Comparison of ENCODE assay signal across 10 mouse cellular contexts in the genomic region with DNA sequence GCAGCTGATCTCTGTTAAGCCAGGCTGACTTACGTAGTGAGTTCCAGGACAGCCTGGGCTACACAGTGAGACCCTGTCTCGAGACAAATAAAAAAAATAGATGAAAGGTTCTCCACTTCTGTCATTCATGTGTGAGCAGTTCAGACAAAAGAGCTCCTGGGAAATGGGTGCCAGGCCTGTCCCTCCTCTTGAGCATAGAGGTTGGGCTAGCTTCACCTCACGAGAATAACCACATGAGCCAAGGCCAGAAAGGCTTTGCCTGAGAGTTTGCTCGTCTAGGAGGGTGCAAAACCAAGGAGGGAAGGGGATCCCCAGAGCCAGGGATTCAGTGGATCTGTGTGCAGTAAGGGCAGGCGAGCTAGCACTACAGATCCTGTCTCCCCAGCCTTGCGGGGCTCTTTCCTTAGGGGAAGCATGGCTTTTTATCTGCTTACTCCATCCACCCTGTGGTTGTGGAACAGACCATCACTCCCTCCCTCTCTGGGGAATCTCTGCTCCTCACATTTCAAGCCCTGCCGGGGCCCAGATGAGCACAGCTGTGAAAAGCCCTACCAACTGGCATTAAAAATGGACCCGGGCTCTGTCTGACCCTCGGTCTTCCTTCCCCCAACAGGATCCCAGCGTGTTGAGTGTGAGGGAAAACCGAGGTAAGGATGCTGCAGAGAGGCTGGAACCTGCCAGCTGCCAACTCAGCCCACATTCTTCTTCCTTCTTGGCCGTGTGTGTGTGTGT. TPM values are rescaled to one million over a fixed set of nuclear protein-coding genes. Genes with fewer than 3 reads are reported as not detected.
A peak's percentile ranks its signal among the peaks of the same experiment; 100 is the strongest.
DNase-seq lines count a peak whose midpoint lies in the region; ATAC-seq lines count a peak whose summit lies in the region.
"Had no signal": no experiment of that assay in that cellular context is flagged by ENCODE, and none has a peak within 500 bp of the region (broad histone marks: within the 10 kb centered on the region; RNA-seq: fewer than 3 reads in every experiment).

No protein-coding gene starts in this region.

- WGBS in heart, embryonic 13.5 days = 45% methylated on average over 12 of the region's 12 CpGs
- 52% methylated on average over 12 of the region's 12 CpGs for WGBS in midbrain, embryonic 13.5 days

- H3K27me3 ChIP-seq in heart, embryonic 13.5 days (replicated peaks) = no peaks in the 10 kb centered on the region
- H3K27me3 ChIP-seq in midbrain, embryonic 13.5 days = no peaks in the 10 kb centered on the region

- no peak overlapping the region for H3K4me3 ChIP-seq in heart, embryonic 13.5 days
- no peak overlapping the region for H3K4me3 ChIP-seq in midbrain, embryonic 13.5 days (replicated peaks)

- peaks cover 53% of the 10 kb centered on the region for H3K4me1 ChIP-seq in heart, embryonic 13.5 days
- H3K4me1 ChIP-seq in midbrain, embryonic 13.5 days (replicated peaks) = peaks cover 50% of the 10 kb centered on the region

- H3K36me3 ChIP-seq in heart, embryonic 13.5 days = peaks cover 76% of the 10 kb centered on the region
- peaks cover 63% of the 10 kb centered on the region for H3K36me3 ChIP-seq in midbrain, embryonic 13.5 days

- H3K9ac ChIP-seq in heart, embryonic 13.5 days = no peak overlapping the region
- no peak overlapping the region for H3K9ac ChIP-seq in midbrain, embryonic 13.5 days (replicated peaks)

- no peak overlapping the region for H3K4me2 ChIP-seq in heart, embryonic 13.5 days
- no peak overlapping the region for H3K4me2 ChIP-seq in midbrain, embryonic 13.5 days (replicated peaks)

- intact Hi-C loops in heart, postnatal 25 days (cut with DNase I) = no loop called here
- intact Hi-C loops in heart, postnatal 10 days (cut with DNase I) = no loop called here

- ATAC-seq in heart, embryonic 13.5 days (ENCODE audit: extremely low read depth, insufficient number of reproducible peaks, low FRiP score, low TSS enrichment) = no peak
- ATAC-seq in midbrain, embryonic 13.5 days = no peak

- DNase-seq in heart, postnatal 25 days (ENCODE audit: low spot score) = no peak
- peak; percentile 49 for DNase-seq in embryo, embryonic 10.5 days (ENCODE audit: low spot score)
- DNase-seq in heart, postnatal 10 days = peak; percentile 62 to 63
- no peak for DNase-seq in layer of hippocampus, postnatal 25 days (ENCODE audit: extremely low spot score in 1 of 2, low spot score in 1 of 2)
- DNase-seq in thymus, postnatal 0 days (ENCODE audit: low spot score) = no peak
- no peak for DNase-seq in MN1 (ENCODE audit: low spot score)
- DNase-seq: kidney, adult 11 months; thymus, postnatal 4 days had no signal

- peak overlapping the region; percentile 81 for H3K27ac ChIP-seq in heart, embryonic 13.5 days (replicated peaks)
- peak overlapping the region; percentile 92 for H3K27ac ChIP-seq in midbrain, embryonic 13.5 days

- H3K9me3 ChIP-seq in heart, embryonic 13.5 days = no peaks in the 10 kb centered on the region
- no peaks in the 10 kb centered on the region for H3K9me3 ChIP-seq in midbrain, embryonic 13.5 days

RNA-seq across cellular contexts. Expression of gene Pik3c2b, which starts 32.3 kb away (rescaled TPM):
- polyA plus RNA-seq in heart, embryonic 13.5 days (2015; fragmentation: Nextera tagmentation; extraction: Ambion mirVana) = 8.5 and 9.5 TPM in 2 replicates
- total RNA-seq in heart, postnatal 25 days (2021) = 10 to 100 TPM; 19.9 to 21.2 TPM
- 10 to 100 TPM; 26.1 to 36.5 TPM for total RNA-seq in heart, postnatal 10 days (2021)
- polyA plus RNA-seq in midbrain, embryonic 13.5 days (2015; fragmentation: Nextera tagmentation; extraction: Ambion mirVana) = 14.6 and 17.0 TPM in 2 replicates
- 10 to 100 TPM; 12.3 to 17.3 TPM for total RNA-seq in layer of hippocampus, postnatal 25 days (2021)
- 2.1 and 2.6 TPM in 2 replicates for polyA plus RNA-seq in thymus, postnatal 0 days (2015; fragmentation: Nextera tagmentation; extraction: Ambion mirVana)

RNA-seq across cellular contexts. Expression of gene Mdm4, which starts 47.4 kb away (rescaled TPM):
- polyA plus RNA-seq in heart, embryonic 13.5 days (2015; fragmentation: Nextera tagmentation; extraction: Ambion mirVana) = 19.2 and 23.4 TPM in 2 replicates
- 10 to 100 TPM; 25.0 to 29.0 TPM for total RNA-seq in heart, postnatal 25 days (2021)
- total RNA-seq in heart, postnatal 10 days (2021) = 10 to 100 TPM; 48.9 to 49.0 TPM
- polyA plus RNA-seq in midbrain, embryonic 13.5 days (2015; fragmentation: Nextera tagmentation; extraction: Ambion mirVana) = 42.3 and 46.1 TPM in 2 replicates
- total RNA-seq in layer of hippocampus, postnatal 25 days (2021) = 10 to 100 TPM; 65.5 to 91.1 TPM
- 32.9 and 36.9 TPM in 2 replicates for polyA plus RNA-seq in thymus, postnatal 0 days (2015; fragmentation: Nextera tagmentation; extraction: Ambion mirVana)

RNA-seq across cellular contexts. Expression of gene Ppp1r15b, which starts 53.2 kb away (rescaled TPM):
- polyA plus RNA-seq in heart, embryonic 13.5 days (2015; fragmentation: Nextera tagmentation; extraction: Ambion mirVana) = 24.2 and 24.8 TPM in 2 replicates
- total RNA-seq in heart, postnatal 25 days (2021) = 10 to 100 TPM; 22.1 to 27.3 TPM
- total RNA-seq in heart, postnatal 10 days (2021) = 10 to 100 TPM; 38.2 to 42.1 TPM
- polyA plus RNA-seq in midbrain, embryonic 13.5 days (2015; fragmentation: Nextera tagmentation; extraction: Ambion mirVana) = 33.2 and 34.3 TPM in 2 replicates
- total RNA-seq in layer of hippocampus, postnatal 25 days (2021) = 10 to 100 TPM; 40.9 to 43.0 TPM
- 32.4 and 34.2 TPM in 2 replicates for polyA plus RNA-seq in thymus, postnatal 0 days (2015; fragmentation: Nextera tagmentation; extraction: Ambion mirVana)

Comparison
In these comparisons a context has a peak if more than half of its experiments do, and no peak if none do; other contexts are left out.
1. DNase-seq: peak in embryo, embryonic 10.5 days (single experiment) and heart, postnatal 10 days (2 of 2); none in heart, postnatal 25 days (single experiment), layer of hippocampus, postnatal 25 days (0 of 2), thymus, postnatal 0 days (single experiment) and MN1 (single experiment).